Mouse (Mus musculus) embryo, embryonic 9.5 days (tissue): ENCODE data around the gene Eif2ak1.

ENCODE experiments used
- DNase-seq: peaks from one replicate; pipeline ENCODE4 v3.0.0-alpha.2; 2017; ENCODE audit errors: extremely low spot score

The Eif2ak1 gene

GRCm38 (mm10) chr5:143902111-143902510 is 84.5 kb downstream of the Eif2ak1 start:
- no peak for DNase-seq

- no peak for DNase-seq
Measured at GRCm38 (mm10) chr5:143903813-143904212, 86.2 kb downstream of the Eif2ak1 start.

- no peak for DNase-seq
Measured at GRCm38 (mm10) chr5:143906429-143906828, 88.8 kb downstream of the Eif2ak1 start.

GRCm38 (mm10) chr5:143908926-143909325 is 91.3 kb downstream of the Eif2ak1 start:
- DNase-seq, result no peak

GRCm38 (mm10) chr5:143909417-143910400 is 92.1 kb downstream of the Eif2ak1 start, which contains the start of the genes Aimp2 and Pms2:
Gene Aimp2 (minus strand): TSS chr5:143909847.
Gene Pms2 (plus strand): TSS chr5:143909964.
- peak; percentile 95 for DNase-seq

- no peak for DNase-seq
Measured at GRCm38 (mm10) chr5:143916221-143916620, 98.6 kb downstream of the Eif2ak1 start.

- peak; percentile 16 for DNase-seq
Measured at GRCm38 (mm10) chr5:143917418-143917817, 99.8 kb downstream of the Eif2ak1 start.

GRCm38 (mm10) chr5:143918120-143918519 is 100.5 kb downstream of the Eif2ak1 start:
- no peak for DNase-seq

- DNase-seq, result no peak
Measured at GRCm38 (mm10) chr5:143924781-143925452, 107.3 kb downstream of the Eif2ak1 start.

GRCm38 (mm10) chr5:143927875-143928274 is 110.3 kb downstream of the Eif2ak1 start, which contains the start of gene Gm42421:
Gene Gm42421 (plus strand): TSS chr5:143928175.
- DNase-seq, result no peak

GRCm38 (mm10) chr5:143929291-143929690 is 111.7 kb downstream of the Eif2ak1 start:
- no peak for DNase-seq

GRCm38 (mm10) chr5:143930656-143931055 is 113.1 kb downstream of the Eif2ak1 start:
- no peak for DNase-seq

GRCm38 (mm10) chr5:143931863-143932580 is 114.4 kb downstream of the Eif2ak1 start:
- DNase-seq, result no peak

- peak; percentile 12 for DNase-seq
Measured at GRCm38 (mm10) chr5:143932831-143933230, 115.2 kb downstream of the Eif2ak1 start, which contains the start of gene Rsph10b. Gene Rsph10b (plus strand): TSS chr5:143933035.

- no peak for DNase-seq
Measured at GRCm38 (mm10) chr5:143933414-143933813, 115.8 kb downstream of the Eif2ak1 start.

GRCm38 (mm10) chr5:143933875-143934274 is 116.3 kb downstream of the Eif2ak1 start:
- no peak for DNase-seq

- DNase-seq, result no peak
Measured at GRCm38 (mm10) chr5:143936156-143936555, 118.6 kb downstream of the Eif2ak1 start.

GRCm38 (mm10) chr5:143941588-143941987 is 124.0 kb downstream of the Eif2ak1 start:
- DNase-seq, result no peak

GRCm38 (mm10) chr5:143943231-143944125 is 125.9 kb downstream of the Eif2ak1 start:
- no peak for DNase-seq

GRCm38 (mm10) chr5:143948361-143948760 is 130.8 kb downstream of the Eif2ak1 start:
- DNase-seq, result no peak

GRCm38 (mm10) chr5:143950016-143950415 is 132.4 kb downstream of the Eif2ak1 start:
- DNase-seq, result no peak
